Mouse (Mus musculus): ENCODE measurements at regions not wholly inside any gene's neighbourhood (a gene's known extent, or its start where the extent isn't known, plus 50 kb on each side); places are given as distances from the start of the nearest gene placed in this dataset.

DNA sequence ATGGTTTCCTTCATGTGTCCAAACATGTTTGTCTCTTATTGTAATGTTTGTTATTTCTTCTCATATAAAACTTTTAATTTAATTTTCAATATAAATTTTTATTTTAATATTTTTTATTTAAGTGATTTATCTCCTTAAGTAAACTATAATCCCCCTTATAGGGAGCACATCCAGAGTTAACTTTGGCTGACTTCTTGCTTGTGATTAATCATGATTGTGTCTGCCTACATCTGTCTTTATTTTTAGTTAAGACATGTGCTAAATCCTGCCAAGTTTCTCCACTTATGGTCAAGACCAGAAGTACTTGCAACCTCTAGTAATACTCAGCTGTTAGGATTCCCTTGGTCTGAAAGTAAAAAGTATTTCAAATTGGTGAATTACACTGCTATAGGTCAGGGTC, 349.4 kb downstream of the Chl1 start:
- TF ChIP-seq CTCF (conservative IDR thresholded peaks at IDR 0.05; ENCODE audit: insufficient read depth, insufficient read length, low read depth, low read length) = no peak
- no peak for TF ChIP-seq POLR2A (IDR thresholded peaks at IDR 0.05; ENCODE audit: low read depth, low read length)
